Mouse (Mus musculus): Measurements from ENCODE around the gene D5Ertd579e. TPM values are rescaled to one million over a fixed set of nuclear protein-coding genes. Genes with fewer than 3 reads are reported as not detected.

The D5Ertd579e gene
- polyA plus RNA-seq, 1 experiment, result 14.4 TPM

GRCm38 (mm10) chr5:36714832-36715231 is 19.0 kb upstream of the D5Ertd579e start:
- Histone ChIP-seq H3K4me3 (ENCODE audit: extremely low read depth, insufficient read depth, insufficient read length) (no peak overlapping the region), H3K36me3 (ENCODE audit: control insufficient read depth, insufficient read depth, low read length) (no peaks in the 10 kb centered on the region), H3K27me3 (ENCODE audit: control insufficient read depth, insufficient read depth, low read length) (no peaks in the 10 kb centered on the region), H3K27ac (ENCODE audit: insufficient read depth, low read length) (no peak overlapping the region), H3K4me1 (ENCODE audit: control insufficient read depth, insufficient read depth, insufficient read length) (peaks cover 5% of the 10 kb centered on the region; the same call in 1 of the 2 replicates)
- DNase-seq (ENCODE audit: low read depth in 1 of 2, low spot score in 2 of 2), result no peak
- TF ChIP-seq CTCF (IDR thresholded peaks at IDR 0.05; ENCODE audit: extremely low read depth, insufficient read depth, insufficient read length, insufficient replicate concordance), result no peak
- no peak for TF ChIP-seq POLR2A (IDR thresholded peaks at IDR 0.05; ENCODE audit: low read depth, low read length)
- 88% methylated on average over 3 of the region's 3 CpGs for WGBS

- H3K4me1 ChIP-seq (ENCODE audit: control insufficient read depth, insufficient read depth, insufficient read length), result peaks cover 5% of the 10 kb centered on the region; the same call in 1 of the 2 replicates
- no peak for TF ChIP-seq CTCF (IDR thresholded peaks at IDR 0.05; ENCODE audit: extremely low read depth, insufficient read depth, insufficient read length, insufficient replicate concordance)
- TF ChIP-seq POLR2A (IDR thresholded peaks at IDR 0.05; ENCODE audit: low read depth, low read length), result no peak
- H3K27ac ChIP-seq (ENCODE audit: insufficient read depth, low read length), result peak overlapping the region; percentile 3; the same call in 1 of the 2 replicates
- 89% methylated on average over 6 of the region's 6 CpGs for WGBS
- DNase-seq (ENCODE audit: low read depth in 1 of 2, low spot score in 2 of 2), result no peak
- no peak overlapping the region for H3K4me3 ChIP-seq (ENCODE audit: extremely low read depth, insufficient read depth, insufficient read length)
- H3K36me3 ChIP-seq (ENCODE audit: control insufficient read depth, insufficient read depth, low read length), result no peaks in the 10 kb centered on the region
- no peaks in the 10 kb centered on the region for H3K27me3 ChIP-seq (ENCODE audit: control insufficient read depth, insufficient read depth, low read length)
Observed at GRCm38 (mm10) chr5:36713693-36714092, 17.9 kb upstream of the D5Ertd579e start.

- DNase-seq (ENCODE audit: low read depth in 1 of 2, low spot score in 2 of 2), result peak; percentile 59 to 89
- Histone ChIP-seq H3K4me1 (ENCODE audit: control insufficient read depth, insufficient read depth, insufficient read length) (peaks cover 5% of the 10 kb centered on the region; the same call in 1 of the 2 replicates), H3K27me3 (ENCODE audit: control insufficient read depth, insufficient read depth, low read length) (no peaks in the 10 kb centered on the region), H3K4me3 (ENCODE audit: extremely low read depth, insufficient read depth, insufficient read length) (peak overlapping the region; percentile 61), H3K36me3 (ENCODE audit: control insufficient read depth, insufficient read depth, low read length) (no peaks in the 10 kb centered on the region), H3K27ac (ENCODE audit: insufficient read depth, low read length) (peak overlapping the region; percentile 53)
- 13% methylated on average over 31 of the region's 31 CpGs for WGBS
- TF ChIP-seq POLR2A (IDR thresholded peaks at IDR 0.05; ENCODE audit: low read depth, low read length) (peak; percentile 38; the same call in 1 of the 2 replicates), CTCF (IDR thresholded peaks at IDR 0.05; ENCODE audit: extremely low read depth, insufficient read depth, insufficient read length, insufficient replicate concordance) (no peak)
Observed at GRCm38 (mm10) chr5:36712553-36713534, 17.0 kb upstream of the D5Ertd579e start.

GRCm38 (mm10) chr5:36711863-36712262 is 16.0 kb upstream of the D5Ertd579e start:
- no peak overlapping the region for H3K27ac ChIP-seq (ENCODE audit: insufficient read depth, low read length)
- H3K27me3 ChIP-seq (ENCODE audit: control insufficient read depth, insufficient read depth, low read length), result no peaks in the 10 kb centered on the region
- no peaks in the 10 kb centered on the region for H3K36me3 ChIP-seq (ENCODE audit: control insufficient read depth, insufficient read depth, low read length)
- TF ChIP-seq CTCF (IDR thresholded peaks at IDR 0.05; ENCODE audit: extremely low read depth, insufficient read depth, insufficient read length, insufficient replicate concordance) (no peak), POLR2A (IDR thresholded peaks at IDR 0.05; ENCODE audit: low read depth, low read length) (no peak)
- peaks cover 5% of the 10 kb centered on the region; the same call in 1 of the 2 replicates for H3K4me1 ChIP-seq (ENCODE audit: control insufficient read depth, insufficient read depth, insufficient read length)
- no peak for DNase-seq (ENCODE audit: low read depth in 1 of 2, low spot score in 2 of 2)
- no peak overlapping the region for H3K4me3 ChIP-seq (ENCODE audit: extremely low read depth, insufficient read depth, insufficient read length)
- 79% methylated on average over 5 of the region's 5 CpGs for WGBS

GRCm38 (mm10) chr5:36705792-36706191 is 10.0 kb upstream of the D5Ertd579e start:
- Histone ChIP-seq H3K4me1 (ENCODE audit: control insufficient read depth, insufficient read depth, insufficient read length) (no peaks in the 10 kb centered on the region), H3K27ac (ENCODE audit: insufficient read depth, low read length) (no peak overlapping the region), H3K4me3 (ENCODE audit: extremely low read depth, insufficient read depth, insufficient read length) (no peak overlapping the region), H3K27me3 (ENCODE audit: control insufficient read depth, insufficient read depth, low read length) (no peaks in the 10 kb centered on the region), H3K36me3 (ENCODE audit: control insufficient read depth, insufficient read depth, low read length) (no peaks in the 10 kb centered on the region)
- no peak for DNase-seq (ENCODE audit: low read depth in 1 of 2, low spot score in 2 of 2)
- no peak for TF ChIP-seq POLR2A (IDR thresholded peaks at IDR 0.05; ENCODE audit: low read depth, low read length)
- TF ChIP-seq CTCF (IDR thresholded peaks at IDR 0.05; ENCODE audit: extremely low read depth, insufficient read depth, insufficient read length, insufficient replicate concordance), result no peak
- 65% methylated on average over 5 of the region's 5 CpGs for WGBS

- Histone ChIP-seq H3K4me1 (ENCODE audit: control insufficient read depth, insufficient read depth, insufficient read length) (no peaks in the 10 kb centered on the region), H3K27ac (ENCODE audit: insufficient read depth, low read length) (no peak overlapping the region), H3K4me3 (ENCODE audit: extremely low read depth, insufficient read depth, insufficient read length) (no peak overlapping the region), H3K27me3 (ENCODE audit: control insufficient read depth, insufficient read depth, low read length) (no peaks in the 10 kb centered on the region), H3K36me3 (ENCODE audit: control insufficient read depth, insufficient read depth, low read length) (no peaks in the 10 kb centered on the region)
- no peak for DNase-seq (ENCODE audit: low read depth in 1 of 2, low spot score in 2 of 2)
- 88% methylated on average over 5 of the region's 5 CpGs for WGBS
- TF ChIP-seq CTCF (IDR thresholded peaks at IDR 0.05; ENCODE audit: extremely low read depth, insufficient read depth, insufficient read length, insufficient replicate concordance) (no peak), POLR2A (IDR thresholded peaks at IDR 0.05; ENCODE audit: low read depth, low read length) (no peak)
Observed at GRCm38 (mm10) chr5:36705390-36705789, 9.6 kb upstream of the D5Ertd579e start.
